Mouse (Mus musculus) limb, embryonic 11.5 days (tissue): ENCODE results near the gene Cdk2ap2. TPM values are rescaled to one million over a fixed set of nuclear protein-coding genes. Genes with fewer than 3 reads are reported as not detected.

Experiments used
- ATAC-seq: fragments of 200-750 bp; cut with Nextera tagmentation; 2 replicates; pipeline ENCODE4 v1.8.0; 2017; ENCODE audit warnings: low read depth; ENCODE audit not compliant: insufficient number of reproducible peaks, low FRiP score, low TSS enrichment
- DNase-seq: peaks from one replicate; pipeline ENCODE4 v3.0.0-alpha.2; 2015; ENCODE audit warnings: low spot score
- H3K27ac ChIP-seq: fragments of 300-500 bp; sonication (generic); replicated peaks from 2 replicates; pipeline ENCODE4 v1.5.1; 2014; ENCODE audit warnings: low read depth, mild to moderate bottlenecking, low read length
- H3K27me3 ChIP-seq: fragments of 300-500 bp; sonication (generic); 2 replicates; pipeline ENCODE4 v1.6.1; 2014; ENCODE audit warnings: mild to moderate bottlenecking, low read length, mixed read lengths; ENCODE audit not compliant: control insufficient read depth, insufficient read depth
- H3K36me3 ChIP-seq: fragments of 300-500 bp; sonication (generic); 2 replicates; pipeline ENCODE4 v1.6.1; 2014; ENCODE audit warnings: mild to moderate bottlenecking, low read length, moderate library complexity, mixed read lengths; ENCODE audit not compliant: control insufficient read depth, insufficient read depth
- H3K4me1 ChIP-seq: fragments of 300-500 bp; sonication (generic); 2 replicates; pipeline ENCODE4 v1.6.1; 2014; ENCODE audit warnings: low read length, mixed read lengths; ENCODE audit not compliant: control insufficient read depth, insufficient read depth
- H3K4me2 ChIP-seq: fragments of 300-500 bp; sonication (generic); 2 replicates; pipeline ENCODE4 v1.6.1; 2014; ENCODE audit warnings: low read depth, mild to moderate bottlenecking, moderate library complexity; ENCODE audit not compliant: severe bottlenecking
- H3K4me3 ChIP-seq: fragments of 300-500 bp; sonication (generic); 2 replicates; pipeline ENCODE4 v1.5.1; 2014; ENCODE audit warnings: low read depth, low read length
- H3K9ac ChIP-seq: fragments of 300-500 bp; sonication (generic); 2 replicates; pipeline ENCODE4 v1.6.1; 2014; ENCODE audit warnings: mild to moderate bottlenecking, low read length
- H3K9me3 ChIP-seq: fragments of 300-500 bp; sonication (generic); 2 replicates; pipeline ENCODE4 v1.6.1; 2016; ENCODE audit warnings: low read length; ENCODE audit not compliant: control insufficient read depth
- WGBS: fragments of 180-500 bp; shearing (Covaris S2); extraction: QIAGEN DNeasy Blood & Tissue Kit; methylation state at CpG from one replicate; pipeline ENCODE4 v1.1.7; 2014; 5-methylcytosine and 5-hydroxymethylcytosine counted together
- polyA plus RNA-seq: library from polyadenylated mRNA; unstranded; fragments of >200 nt; fragmentation: Nextera tagmentation; extraction: Ambion mirVana; gene quantifications from 2 replicates; pipeline ENCODE4 v1.2.1, GENCODE M21; 2014

Gene Cdk2ap2
- polyA plus RNA-seq, 1 experiment from 2014 or later: 81.6 TPM

DNA sequence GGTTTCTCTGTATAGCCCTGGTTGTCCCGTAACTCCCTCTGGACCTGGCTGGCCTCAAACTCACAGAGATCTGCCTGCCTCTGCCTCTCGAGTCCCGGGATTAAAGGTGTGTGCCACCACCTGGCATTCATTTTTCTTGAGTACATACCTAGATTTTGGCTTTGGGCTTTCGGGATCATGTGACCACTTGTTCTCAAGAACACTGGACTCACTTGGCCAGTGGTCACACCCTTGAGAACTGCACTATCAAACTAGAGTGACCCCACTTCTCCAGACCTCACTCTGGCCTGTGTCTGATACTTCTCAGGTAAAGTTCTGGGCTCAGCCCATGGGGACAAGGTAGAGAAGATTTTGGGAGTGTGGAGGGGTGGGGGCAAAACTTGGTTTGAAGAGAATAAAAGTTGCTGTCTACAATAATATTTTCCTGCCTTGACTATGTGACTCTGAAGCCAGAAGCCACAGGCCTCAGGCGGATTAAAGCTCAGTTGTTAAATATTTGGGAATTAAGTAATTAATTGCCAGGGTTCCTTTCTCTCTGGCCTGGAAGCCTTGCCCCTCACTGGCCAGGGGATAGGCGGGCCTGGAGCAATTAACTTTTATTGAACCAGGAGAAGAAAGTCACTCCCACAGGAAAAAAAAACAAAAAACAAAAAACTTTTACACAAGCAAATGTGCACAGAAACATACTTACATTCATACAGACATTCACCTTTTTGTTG, 24.1 kb upstream of the Cdk2ap2 start:
- Histone ChIP-seq H3K36me3 (no peaks in the 10 kb centered on the region), H3K4me2 (no peak overlapping the region), H3K4me1 (no peaks in the 10 kb centered on the region; the same call in 1 of the 2 replicates), H3K9me3 (no peaks in the 10 kb centered on the region), H3K4me3 (no peak overlapping the region), H3K27ac (no peak overlapping the region), H3K27me3 (no peaks in the 10 kb centered on the region), H3K9ac (no peak overlapping the region)
- DNase-seq: no peak
- no peak for ATAC-seq
- 64% methylated on average over 6 of the region's 6 CpGs for WGBS

DNA sequence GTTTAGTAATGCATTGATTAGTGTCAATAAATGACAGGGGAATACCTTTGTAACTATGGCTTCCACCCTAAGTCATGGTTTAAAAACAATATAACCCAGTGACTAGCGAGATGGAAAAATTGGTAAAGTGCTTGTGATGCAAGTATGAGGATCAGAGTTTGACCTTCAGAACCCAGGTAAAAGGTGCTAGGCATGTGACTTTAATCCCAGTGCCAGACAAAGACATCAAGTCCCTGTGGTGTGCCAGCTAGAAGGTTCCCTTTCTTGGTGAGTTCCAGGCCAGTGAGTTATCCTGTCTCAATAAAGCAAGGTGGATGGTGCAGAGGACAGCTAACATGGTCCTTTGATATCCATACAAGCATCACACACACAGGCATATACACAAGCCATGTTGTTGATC, 21.5 kb upstream of the Cdk2ap2 start:
- ATAC-seq (no peak), DNase-seq (no peak)
- Histone ChIP-seq H3K4me1 (no peaks in the 10 kb centered on the region; the same call in 1 of the 2 replicates), H3K9ac (no peak overlapping the region), H3K27me3 (no peaks in the 10 kb centered on the region), H3K4me2 (no peak overlapping the region), H3K4me3 (no peak overlapping the region), H3K27ac (no peak overlapping the region), H3K36me3 (no peaks in the 10 kb centered on the region), H3K9me3 (no peaks in the 10 kb centered on the region)
- WGBS: 88% methylated on average over 1 of the region's 1 CpGs

DNA sequence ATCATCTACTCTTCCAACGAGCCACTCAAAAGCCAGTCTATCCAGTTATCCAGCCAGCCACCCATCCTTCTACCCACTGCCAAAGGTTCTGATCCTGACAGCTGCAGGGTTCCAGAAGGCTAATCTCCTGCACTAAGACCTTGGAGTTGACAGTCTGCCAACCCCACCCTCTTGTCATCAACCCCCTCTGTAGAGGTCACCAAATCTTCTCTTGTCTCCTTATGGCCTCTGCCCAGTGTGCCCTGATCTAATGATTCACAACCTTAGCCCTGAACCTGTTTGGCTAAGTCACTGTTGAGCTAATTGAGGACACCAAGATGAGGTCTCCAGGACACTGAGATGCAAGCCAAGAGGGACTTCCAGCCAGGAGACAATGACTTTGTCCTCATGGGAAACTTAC, 17.4 kb upstream of the Cdk2ap2 start:
- ATAC-seq (no peak), DNase-seq (no peak)
- H3K9me3 ChIP-seq: no peaks in the 10 kb centered on the region
- no peak overlapping the region for H3K9ac ChIP-seq
- WGBS: 84% methylated on average over 1 of the region's 1 CpGs
- no peaks in the 10 kb centered on the region for H3K36me3 ChIP-seq
- H3K27me3 ChIP-seq: peaks cover 3% of the 10 kb centered on the region; the same call in 1 of the 2 replicates
- no peak overlapping the region for H3K4me2 ChIP-seq
- H3K27ac ChIP-seq: no peak overlapping the region
- no peaks in the 10 kb centered on the region for H3K4me1 ChIP-seq
- H3K4me3 ChIP-seq: no peak overlapping the region

DNA sequence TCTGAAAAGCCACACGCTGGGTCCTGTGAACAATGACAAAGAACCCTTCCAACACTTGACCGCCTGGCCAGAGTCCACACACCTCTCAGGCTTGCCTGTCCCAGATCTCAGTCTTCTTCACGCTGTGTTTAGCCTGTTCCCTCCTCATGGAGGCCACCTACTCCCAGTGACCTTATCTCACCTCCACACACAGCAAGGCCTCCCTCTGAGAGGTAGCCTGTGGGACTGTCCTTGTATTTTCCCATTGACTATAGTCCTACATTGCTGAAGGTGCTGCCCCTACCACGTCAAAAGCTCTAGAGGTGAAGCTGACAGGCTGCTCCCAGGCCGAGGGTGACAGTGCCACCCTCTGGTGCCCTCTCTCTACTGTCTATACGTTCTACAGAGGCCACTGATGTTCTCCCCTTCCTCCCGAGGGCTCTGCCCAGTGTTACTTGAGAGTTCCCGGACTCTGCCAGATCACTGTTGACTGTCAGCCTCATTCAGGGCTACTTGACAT, 16.4 kb upstream of the Cdk2ap2 start:
- Histone ChIP-seq H3K9ac (no peak overlapping the region), H3K36me3 (no peaks in the 10 kb centered on the region), H3K27me3 (peaks cover 3% of the 10 kb centered on the region; the same call in 1 of the 2 replicates), H3K4me2 (no peak overlapping the region), H3K9me3 (no peaks in the 10 kb centered on the region), H3K4me1 (no peaks in the 10 kb centered on the region), H3K27ac (no peak overlapping the region), H3K4me3 (no peak overlapping the region)
- 66% methylated on average over 8 of the region's 8 CpGs for WGBS
- ATAC-seq (no peak), DNase-seq (no peak)

DNA sequence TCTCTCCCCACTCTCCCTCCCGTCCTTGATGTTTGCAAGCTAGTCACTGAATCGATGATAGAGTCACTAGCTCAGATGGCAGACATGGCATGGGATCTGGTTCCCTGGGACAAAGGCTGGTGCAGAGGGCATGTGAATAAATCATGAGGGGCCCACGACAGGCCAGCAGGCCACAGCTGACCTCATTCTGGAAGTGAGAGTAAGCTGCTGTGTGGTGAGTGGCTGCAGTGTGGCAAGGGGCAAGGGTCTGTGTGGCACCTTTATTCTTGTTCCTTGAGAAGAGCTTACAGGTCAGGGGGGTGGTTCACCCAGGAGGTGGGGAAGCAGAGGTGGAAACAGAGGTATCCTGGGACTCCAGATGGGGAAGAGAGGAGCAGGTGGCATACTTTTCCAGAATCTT, 15.6 kb upstream of the Cdk2ap2 start, which contains the start of gene Cabp2:
Gene Cabp2 (plus strand): TSS at position 185 of the 400 bp plus-strand sequence.
- 64% methylated on average over 3 of the region's 3 CpGs for WGBS
- DNase-seq (no peak), ATAC-seq (no peak)
- H3K9ac ChIP-seq: no peak within 1 kb of the TSS
- H3K27me3 ChIP-seq: peaks cover 3% of the 10 kb centered on the region; the same call in 1 of the 2 replicates
- no peak within 1 kb of the TSS for H3K27ac ChIP-seq
- H3K4me2 ChIP-seq: no peak within 1 kb of the TSS
- no peaks in the 10 kb centered on the region for H3K9me3 ChIP-seq
- H3K4me1 ChIP-seq: no peaks in the 10 kb centered on the region
- no peaks in the 10 kb centered on the region for H3K36me3 ChIP-seq
- H3K4me3 ChIP-seq: no peak within 1 kb of the TSS

DNA sequence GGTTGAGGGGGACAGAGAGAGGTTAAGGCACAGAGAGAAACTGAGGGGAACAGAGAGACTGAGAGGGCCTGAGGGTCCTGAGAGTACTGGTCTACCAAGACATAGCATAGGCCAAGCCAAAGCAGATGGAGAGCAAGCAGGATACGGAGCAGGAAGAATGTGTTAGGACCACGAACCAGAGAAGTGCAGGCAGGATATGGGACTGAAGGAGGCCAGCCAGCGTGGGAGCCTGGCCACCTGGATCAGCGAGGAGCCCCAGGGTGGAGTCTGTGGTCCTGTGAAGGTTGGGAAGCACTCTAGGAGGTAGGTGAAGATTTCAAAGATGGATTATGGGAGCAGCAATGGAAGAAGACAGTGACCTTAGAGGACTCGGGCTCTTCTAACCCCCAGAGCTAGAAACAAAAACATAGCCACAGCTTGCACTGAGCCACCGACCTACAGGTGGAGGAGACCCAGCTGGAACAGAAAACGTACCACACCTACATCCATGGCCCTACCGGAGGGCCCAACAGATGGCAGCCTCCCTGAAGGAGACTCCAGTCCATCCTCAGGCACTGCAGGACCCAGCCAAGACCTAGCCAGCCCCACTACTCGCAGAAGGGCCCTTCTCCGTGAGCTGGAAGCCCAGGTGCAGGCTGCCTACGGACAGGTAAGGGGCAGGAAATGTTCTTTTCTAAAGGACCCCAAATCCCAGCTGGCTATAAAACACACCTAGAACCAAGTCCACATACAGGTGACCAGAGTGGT, 14.6 kb upstream of the Cdk2ap2 start:
- peaks cover 3% of the 10 kb centered on the region; the same call in 1 of the 2 replicates for H3K27me3 ChIP-seq
- no peak overlapping the region for H3K4me2 ChIP-seq
- 82% methylated on average over 11 of the region's 11 CpGs for WGBS

DNA sequence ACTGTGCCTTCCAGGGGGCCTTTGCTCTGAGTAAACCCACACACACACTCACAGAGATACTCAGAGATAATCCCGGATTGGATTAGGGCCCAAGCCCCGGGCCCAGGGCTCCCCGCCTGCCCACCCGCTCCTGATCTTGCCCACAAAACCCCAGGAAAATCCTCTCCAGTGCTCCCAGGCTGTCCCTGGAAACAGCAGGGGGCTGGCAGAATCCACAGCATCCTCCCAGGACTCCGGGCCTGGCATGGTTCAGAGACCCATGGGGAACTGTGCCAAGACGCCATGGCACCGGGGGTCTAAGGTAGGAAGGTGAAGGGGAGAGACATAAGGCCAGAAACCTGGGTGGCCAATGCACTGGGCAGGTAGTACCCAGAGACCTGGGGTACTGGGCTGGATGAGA, 13.7 kb upstream of the Cdk2ap2 start:
- no peak for ATAC-seq
- no peak overlapping the region for H3K4me2 ChIP-seq
- no peak for DNase-seq
- H3K27me3 ChIP-seq: peaks cover 3% of the 10 kb centered on the region; the same call in 1 of the 2 replicates
- H3K4me1 ChIP-seq: no peaks in the 10 kb centered on the region
- no peaks in the 10 kb centered on the region for H3K36me3 ChIP-seq
- H3K9me3 ChIP-seq: no peaks in the 10 kb centered on the region
- no peak overlapping the region for H3K27ac ChIP-seq
- no peak overlapping the region for H3K4me3 ChIP-seq
- WGBS: 88% methylated on average over 7 of the region's 7 CpGs
- no peak overlapping the region for H3K9ac ChIP-seq

More for the DNA sequence above, 14.6 kb upstream of the Cdk2ap2 start:
- DNase-seq: no peak
- no peak overlapping the region for H3K27ac ChIP-seq
- H3K9me3 ChIP-seq: no peaks in the 10 kb centered on the region
- no peak overlapping the region for H3K9ac ChIP-seq
- no peak for ATAC-seq
- H3K4me1 ChIP-seq: no peaks in the 10 kb centered on the region
- H3K36me3 ChIP-seq: no peaks in the 10 kb centered on the region
- no peak overlapping the region for H3K4me3 ChIP-seq

DNA sequence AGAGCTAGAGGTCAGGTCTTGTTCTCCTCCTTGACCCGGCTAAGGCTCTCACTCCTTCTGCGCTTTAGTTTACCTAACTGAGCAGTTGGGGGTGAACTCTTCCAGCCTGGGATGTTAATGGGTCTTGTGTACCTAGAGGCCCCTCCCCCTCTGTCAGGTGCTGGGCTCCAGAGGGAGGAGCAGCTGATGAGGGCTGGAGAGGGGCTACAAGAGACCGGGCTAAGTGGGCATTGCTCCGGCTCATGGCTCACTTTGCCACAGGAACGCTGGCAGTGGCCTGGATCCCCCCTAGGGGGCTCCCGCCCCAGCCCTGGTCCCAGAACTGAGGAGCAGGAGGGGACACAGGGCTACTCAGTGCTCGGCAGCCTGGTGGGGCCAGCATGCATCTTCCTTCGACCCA, 13.2 kb upstream of the Cdk2ap2 start:
- H3K4me2 ChIP-seq: no peak overlapping the region
- WGBS: 24% methylated on average over 8 of the region's 8 CpGs

More for the DNA sequence above, 13.2 kb upstream of the Cdk2ap2 start:
- ATAC-seq (no peak), DNase-seq (no peak)
- H3K4me3 ChIP-seq: no peak overlapping the region
- no peaks in the 10 kb centered on the region for H3K9me3 ChIP-seq
- no peak overlapping the region for H3K27ac ChIP-seq
- peaks cover 3% of the 10 kb centered on the region; the same call in 1 of the 2 replicates for H3K27me3 ChIP-seq
- H3K9ac ChIP-seq: no peak overlapping the region
- H3K36me3 ChIP-seq: no peaks in the 10 kb centered on the region
- H3K4me1 ChIP-seq: no peaks in the 10 kb centered on the region
